Mouse (Mus musculus) lung, embryonic 15.5 days (tissue): Measurements from ENCODE around the gene Rgs6. TPM values are rescaled to one million over a fixed set of nuclear protein-coding genes. Genes with fewer than 3 reads are reported as not detected.

Source experiments
- ATAC-seq: fragments of 200-750 bp; cut with Nextera tagmentation; 2 replicates; pipeline ENCODE4 v1.8.0; 2017; ENCODE audit warnings: moderate number of reproducible peaks, borderline replicate concordance; ENCODE audit not compliant: low FRiP score, low TSS enrichment; ENCODE audit errors: extremely low read depth
- H3K27ac ChIP-seq: fragments of 300-500 bp; sonication (generic); 2 replicates; pipeline ENCODE4 v1.5.1; 2015; ENCODE audit warnings: moderate library complexity, mild to moderate bottlenecking, inconsistent platforms
- H3K27me3 ChIP-seq: fragments of 300-500 bp; sonication (generic); 2 replicates; pipeline ENCODE4 v1.6.1; 2015; ENCODE audit warnings: inconsistent platforms
- H3K36me3 ChIP-seq: fragments of 300-500 bp; sonication (generic); 2 replicates; pipeline ENCODE4 v1.6.1; 2015; ENCODE audit warnings: inconsistent platforms
- H3K4me1 ChIP-seq: fragments of 300-500 bp; sonication (generic); 2 replicates; pipeline ENCODE4 v1.6.1; 2015; ENCODE audit warnings: inconsistent platforms
- H3K4me2 ChIP-seq: fragments of 300-500 bp; sonication (generic); 2 replicates; pipeline ENCODE4 v1.6.1; 2015; ENCODE audit warnings: inconsistent platforms, mild to moderate bottlenecking, moderate library complexity
- H3K4me3 ChIP-seq: fragments of 300-500 bp; sonication (generic); 2 replicates; pipeline ENCODE4 v1.5.1; 2015; ENCODE audit warnings: mild to moderate bottlenecking, inconsistent platforms
- H3K9ac ChIP-seq: fragments of 300-500 bp; sonication (generic); 2 replicates; pipeline ENCODE4 v1.6.1; 2015; ENCODE audit warnings: inconsistent platforms
- H3K9me3 ChIP-seq: fragments of 300-500 bp; sonication (generic); 2 replicates; pipeline ENCODE4 v1.6.1; 2016; ENCODE audit warnings: inconsistent platforms
- WGBS: fragments of 180-500 bp; shearing (Covaris S2); methylation state at CpG from one replicate; pipeline ENCODE4 v1.1.7; 2015; 5-methylcytosine and 5-hydroxymethylcytosine counted together
- polyA plus RNA-seq: library from polyadenylated mRNA; unstranded; fragments of >200 nt; fragmentation: Nextera tagmentation; extraction: Ambion mirVana; gene quantifications from 2 replicates; pipeline ENCODE4 v1.2.1, GENCODE M21; 2015

The Rgs6 gene
- polyA plus RNA-seq, 1 experiment from 2014 or later, result 4.0 TPM

- WGBS, result 83% methylated on average over 3 of the region's 3 CpGs
Observed at GRCm38 (mm10) chr12:82768726-82769125, 180.6 kb downstream of the Rgs6 start.

DNA sequence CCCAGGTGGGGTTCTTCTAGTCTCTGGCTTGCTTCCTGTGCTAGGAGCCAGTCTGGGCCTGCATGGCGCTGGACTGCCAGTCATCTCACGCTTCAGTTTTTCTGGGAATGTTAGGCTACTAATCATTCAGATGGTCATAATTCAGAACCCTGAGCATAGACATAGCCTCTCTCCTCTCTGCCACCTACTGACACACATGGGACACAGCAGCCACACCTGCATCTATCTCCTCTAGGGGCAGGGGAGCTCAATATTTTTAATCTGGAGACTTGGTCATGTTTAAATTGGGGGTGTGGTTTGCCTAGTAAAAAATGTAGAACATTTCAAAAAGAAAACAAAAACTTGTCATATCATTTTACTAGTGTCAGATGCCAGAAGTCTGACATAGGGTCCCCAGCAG is 184.1 kb downstream of the Rgs6 start:
- Histone ChIP-seq H3K9ac (no peak overlapping the region), H3K27ac (no peak overlapping the region), H3K4me2 (no peak overlapping the region), H3K36me3 (no peaks in the 10 kb centered on the region), H3K4me1 (no peaks in the 10 kb centered on the region), H3K27me3 (no peaks in the 10 kb centered on the region), H3K9me3 (no peaks in the 10 kb centered on the region), H3K4me3 (no peak overlapping the region)
- no peak for ATAC-seq
- 91% methylated on average over 2 of the region's 2 CpGs for WGBS

More at GRCm38 (mm10) chr12:82768726-82769125, 180.6 kb downstream of the Rgs6 start:
- Histone ChIP-seq H3K27me3 (no peaks in the 10 kb centered on the region), H3K9ac (no peak overlapping the region), H3K4me2 (no peak overlapping the region), H3K4me1 (no peaks in the 10 kb centered on the region), H3K9me3 (no peaks in the 10 kb centered on the region), H3K36me3 (no peaks in the 10 kb centered on the region), H3K27ac (no peak overlapping the region), H3K4me3 (no peak overlapping the region)
- ATAC-seq, result no peak

DNA sequence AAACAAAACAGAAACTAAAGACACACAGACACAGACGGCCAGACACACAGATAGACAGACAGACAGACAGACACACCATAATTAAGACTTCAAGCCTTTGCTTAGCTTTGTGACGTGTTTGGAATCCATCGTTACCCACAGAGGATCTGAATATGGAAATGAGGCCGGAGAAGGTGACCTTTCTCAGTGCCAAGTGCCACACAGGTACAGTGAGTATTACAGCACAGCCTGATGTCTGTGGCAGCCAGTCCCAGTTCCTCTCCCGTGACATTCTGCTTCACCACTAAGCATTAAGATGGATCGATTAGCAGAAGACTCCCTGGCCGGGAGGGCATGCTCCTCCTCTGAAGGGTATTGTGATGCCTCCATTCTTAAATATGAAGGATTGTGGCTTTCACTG is 186.5 kb downstream of the Rgs6 start:
- Histone ChIP-seq H3K36me3 (no peaks in the 10 kb centered on the region), H3K4me3 (no peak overlapping the region), H3K27ac (no peak overlapping the region), H3K9ac (no peak overlapping the region), H3K27me3 (no peaks in the 10 kb centered on the region), H3K4me2 (no peak overlapping the region), H3K4me1 (no peaks in the 10 kb centered on the region), H3K9me3 (no peaks in the 10 kb centered on the region)
- no peak for ATAC-seq
- 86% methylated on average over 7 of the region's 7 CpGs for WGBS

- WGBS, result 82% methylated on average over 4 of the region's 4 CpGs
Observed at GRCm38 (mm10) chr12:82776686-82777085, 188.6 kb downstream of the Rgs6 start.

DNA sequence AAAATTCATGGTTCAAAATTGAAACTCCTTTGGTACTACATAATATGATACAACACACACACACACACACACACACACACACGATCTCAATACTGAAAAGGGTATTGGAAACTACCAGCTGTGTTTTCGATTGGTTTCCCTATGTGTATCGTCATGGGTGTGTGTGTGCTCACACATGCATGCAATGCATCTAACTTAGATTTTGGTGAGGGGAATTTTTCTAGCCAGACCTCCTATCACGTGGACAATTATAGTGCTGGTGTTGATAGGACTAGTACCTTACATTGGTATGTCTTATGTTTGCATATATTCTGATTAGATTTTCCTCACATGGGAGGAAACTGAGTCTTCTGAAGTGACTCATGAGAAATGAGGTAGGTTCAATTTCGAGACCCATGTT is 192.8 kb downstream of the Rgs6 start:
- no peak for ATAC-seq
- no peak overlapping the region for H3K27ac ChIP-seq
- H3K36me3 ChIP-seq, result no peaks in the 10 kb centered on the region
- H3K4me2 ChIP-seq, result no peak overlapping the region
- H3K4me1 ChIP-seq, result no peaks in the 10 kb centered on the region
- H3K9ac ChIP-seq, result no peak overlapping the region
- 88% methylated on average over 5 of the region's 5 CpGs for WGBS
- H3K9me3 ChIP-seq, result no peaks in the 10 kb centered on the region
- no peak overlapping the region for H3K4me3 ChIP-seq
- no peaks in the 10 kb centered on the region for H3K27me3 ChIP-seq

More at GRCm38 (mm10) chr12:82776686-82777085, 188.6 kb downstream of the Rgs6 start:
- Histone ChIP-seq H3K9me3 (no peaks in the 10 kb centered on the region), H3K27ac (no peak overlapping the region), H3K36me3 (no peaks in the 10 kb centered on the region), H3K9ac (no peak overlapping the region), H3K4me3 (no peak overlapping the region), H3K4me2 (no peak overlapping the region), H3K27me3 (no peaks in the 10 kb centered on the region), H3K4me1 (no peaks in the 10 kb centered on the region)
- ATAC-seq, result no peak

GRCm38 (mm10) chr12:82781414-82781813 is 193.3 kb downstream of the Rgs6 start:
- H3K27ac ChIP-seq, result no peak overlapping the region
- no peaks in the 10 kb centered on the region for H3K9me3 ChIP-seq
- no peak overlapping the region for H3K9ac ChIP-seq
- no peaks in the 10 kb centered on the region for H3K4me1 ChIP-seq
- H3K4me3 ChIP-seq, result no peak overlapping the region
- H3K36me3 ChIP-seq, result no peaks in the 10 kb centered on the region
- H3K27me3 ChIP-seq, result no peaks in the 10 kb centered on the region
- 76% methylated on average over 5 of the region's 5 CpGs for WGBS
- H3K4me2 ChIP-seq, result no peak overlapping the region
- no peak for ATAC-seq

DNA sequence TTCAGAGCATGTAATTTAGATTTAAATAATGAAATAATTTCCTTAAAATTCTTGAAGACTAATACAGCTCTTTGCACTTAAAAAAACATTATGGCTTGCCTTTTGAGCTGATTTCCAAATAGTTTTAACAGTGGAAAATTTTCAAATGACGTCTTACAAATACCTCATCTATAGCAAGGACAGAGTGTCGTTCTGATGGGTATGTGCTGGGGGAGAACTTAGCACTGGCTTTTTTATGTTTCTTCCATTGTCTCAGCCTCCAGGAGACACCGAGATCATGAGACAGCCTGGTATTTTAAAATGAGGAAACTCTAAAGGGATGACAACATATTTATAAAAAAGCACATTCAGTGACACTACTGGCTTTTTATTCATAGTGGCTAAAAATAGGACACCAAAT is 204.0 kb downstream of the Rgs6 start:
- Histone ChIP-seq H3K9me3 (no peaks in the 10 kb centered on the region), H3K4me1 (no peaks in the 10 kb centered on the region), H3K27ac (no peak overlapping the region), H3K9ac (no peak overlapping the region), H3K36me3 (no peaks in the 10 kb centered on the region), H3K27me3 (no peaks in the 10 kb centered on the region), H3K4me3 (no peak overlapping the region), H3K4me2 (no peak overlapping the region)
- WGBS, result 39% methylated on average over 3 of the region's 3 CpGs
- no peak for ATAC-seq

- Histone ChIP-seq H3K4me1 (0 out of 2 replicates have a peak, but pooled peaks cover 3% of the 10 kb centered on the region), H3K36me3 (no peaks in the 10 kb centered on the region), H3K9me3 (no peaks in the 10 kb centered on the region), H3K9ac (no peak overlapping the region), H3K4me2 (no peak overlapping the region), H3K4me3 (no peak overlapping the region), H3K27me3 (no peaks in the 10 kb centered on the region), H3K27ac (no peak overlapping the region)
- WGBS, result 58% methylated on average over 6 of the region's 6 CpGs
- no peak for ATAC-seq
Observed at GRCm38 (mm10) chr12:82799892-82800291, 211.8 kb downstream of the Rgs6 start.

GRCm38 (mm10) chr12:82801736-82802135 is 213.6 kb downstream of the Rgs6 start:
- no peak overlapping the region for H3K27ac ChIP-seq
- H3K4me1 ChIP-seq, result 0 out of 2 replicates have a peak, but pooled peaks cover 3% of the 10 kb centered on the region
- no peak overlapping the region for H3K4me2 ChIP-seq
- no peak for ATAC-seq
- 77% methylated on average over 6 of the region's 6 CpGs for WGBS
- H3K36me3 ChIP-seq, result no peaks in the 10 kb centered on the region
- no peak overlapping the region for H3K9ac ChIP-seq
- H3K27me3 ChIP-seq, result no peaks in the 10 kb centered on the region
- no peak overlapping the region for H3K4me3 ChIP-seq
- no peaks in the 10 kb centered on the region for H3K9me3 ChIP-seq

- Histone ChIP-seq H3K9me3 (no peaks in the 10 kb centered on the region), H3K4me3 (no peak overlapping the region), H3K36me3 (no peaks in the 10 kb centered on the region), H3K27ac (no peak overlapping the region), H3K4me1 (0 out of 2 replicates have a peak, but pooled peaks cover 3% of the 10 kb centered on the region), H3K27me3 (no peaks in the 10 kb centered on the region), H3K4me2 (no peak overlapping the region), H3K9ac (no peak overlapping the region)
- WGBS, result 80% methylated on average over 5 of the region's 5 CpGs
- no peak for ATAC-seq
Observed at GRCm38 (mm10) chr12:82802711-82803110, 214.6 kb downstream of the Rgs6 start.

GRCm38 (mm10) chr12:82805167-82805566 is 217.1 kb downstream of the Rgs6 start:
- no peaks in the 10 kb centered on the region for H3K27me3 ChIP-seq
- ATAC-seq, result no peak
- no peak overlapping the region for H3K9ac ChIP-seq
- H3K4me3 ChIP-seq, result no peak overlapping the region
- H3K9me3 ChIP-seq, result no peaks in the 10 kb centered on the region
- H3K27ac ChIP-seq, result no peak overlapping the region
- 84% methylated on average over 4 of the region's 4 CpGs for WGBS
- H3K4me2 ChIP-seq, result no peak overlapping the region
- H3K36me3 ChIP-seq, result no peaks in the 10 kb centered on the region
- H3K4me1 ChIP-seq, result 0 out of 2 replicates have a peak, but pooled peaks cover 3% of the 10 kb centered on the region

DNA sequence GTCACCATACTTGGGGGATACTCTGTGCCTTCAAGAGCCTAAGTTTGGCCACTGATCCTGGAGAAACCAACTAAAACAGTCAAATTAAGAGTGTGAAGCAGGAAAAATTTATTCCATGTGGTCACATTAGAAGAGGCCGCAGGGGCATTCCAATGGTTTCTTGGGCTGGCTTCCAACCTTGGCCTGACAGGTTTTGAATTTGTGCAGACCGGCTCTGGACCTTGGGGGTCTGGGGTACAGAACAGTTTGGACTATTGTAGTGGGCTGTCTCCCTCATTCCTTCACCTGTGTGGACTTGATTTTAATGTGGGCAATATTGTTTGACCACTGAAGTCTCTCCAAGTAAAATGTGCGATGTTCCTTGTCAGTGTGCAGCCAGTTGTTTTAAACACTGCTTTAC is 222.5 kb downstream of the Rgs6 start:
- H3K27ac ChIP-seq, result no peak overlapping the region
- H3K9ac ChIP-seq, result no peak overlapping the region
- no peaks in the 10 kb centered on the region for H3K4me1 ChIP-seq
- no peaks in the 10 kb centered on the region for H3K27me3 ChIP-seq
- WGBS, result 79% methylated on average over 3 of the region's 3 CpGs
- no peak overlapping the region for H3K4me2 ChIP-seq
- H3K4me3 ChIP-seq, result no peak overlapping the region
- H3K9me3 ChIP-seq, result no peaks in the 10 kb centered on the region
- no peak for ATAC-seq
- H3K36me3 ChIP-seq, result no peaks in the 10 kb centered on the region

DNA sequence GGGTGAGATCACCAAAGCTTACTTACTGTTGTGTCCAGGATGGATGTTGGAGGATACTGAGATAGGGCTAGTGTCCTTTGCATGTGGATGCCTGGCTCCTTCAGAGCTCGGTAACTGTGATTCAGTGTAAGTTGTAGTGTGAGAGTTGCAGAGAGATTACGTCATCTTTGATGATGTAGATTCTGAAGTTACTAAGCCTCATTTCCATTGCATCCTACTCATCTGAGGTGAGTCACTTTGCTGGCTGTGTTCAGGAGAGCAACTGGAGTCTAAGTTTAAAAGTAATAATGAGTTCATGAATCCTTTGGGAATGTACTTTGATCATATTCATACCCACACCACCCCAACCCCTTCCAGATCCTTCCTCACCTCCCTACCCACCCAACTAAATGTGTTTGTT is 227.9 kb downstream of the Rgs6 start:
- Histone ChIP-seq H3K9ac (no peak overlapping the region), H3K27me3 (no peaks in the 10 kb centered on the region), H3K9me3 (no peaks in the 10 kb centered on the region), H3K27ac (no peak overlapping the region), H3K4me3 (no peak overlapping the region), H3K36me3 (no peaks in the 10 kb centered on the region), H3K4me1 (no peaks in the 10 kb centered on the region), H3K4me2 (no peak overlapping the region)
- 82% methylated on average over 2 of the region's 2 CpGs for WGBS
- no peak for ATAC-seq
